8 mouse cellular contexts compared by ENCODE assay signal in the genomic region with DNA sequence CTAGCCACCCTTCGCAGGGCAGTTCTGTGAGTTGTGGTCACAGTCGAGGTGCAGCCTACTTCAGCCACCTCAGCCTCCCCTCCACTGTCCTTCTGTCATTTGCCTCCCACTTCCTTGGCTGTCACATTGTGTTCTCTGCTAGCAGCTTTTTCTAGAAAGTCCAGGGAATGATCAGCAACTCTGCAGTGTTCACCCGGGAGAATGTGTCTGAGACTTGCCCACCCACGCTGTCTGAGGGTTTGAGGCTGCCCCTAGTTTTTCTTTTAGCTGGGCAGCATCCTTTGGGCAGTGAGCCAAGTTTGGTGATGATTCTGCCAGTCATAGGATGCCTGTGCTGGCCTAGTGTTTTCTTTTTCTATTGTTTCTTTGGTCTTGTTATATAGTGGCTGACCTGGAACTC. TPM values are rescaled to one million over a fixed set of nuclear protein-coding genes. Genes with fewer than 3 reads are reported as not detected.
DNase-seq lines count a peak whose midpoint lies in the region; ATAC-seq and TF ChIP-seq lines count a peak whose summit lies in the region.

No protein-coding gene starts in this region.

- no peak for ATAC-seq in hindbrain, embryonic 13.5 days (ENCODE audit: low FRiP score)
- no peak for ATAC-seq in midbrain, embryonic 12.5 days (ENCODE audit: low FRiP score, low read depth)

- H3K9me3 ChIP-seq in hindbrain, embryonic 13.5 days: no peaks in the 10 kb centered on the region
- H3K9me3 ChIP-seq in midbrain, embryonic 12.5 days: no peaks in the 10 kb centered on the region

- peaks cover 54% of the 10 kb centered on the region for H3K4me1 ChIP-seq in cerebellum, adult 2 months (ENCODE audit: control insufficient read depth, insufficient read depth, low read length)
- peaks cover 74% of the 10 kb centered on the region for H3K4me1 ChIP-seq in hindbrain, embryonic 13.5 days (replicated peaks)
- peaks cover 36% of the 10 kb centered on the region for H3K4me1 ChIP-seq in midbrain, embryonic 12.5 days

- H3K9ac ChIP-seq in hindbrain, embryonic 13.5 days: peak overlapping the region; percentile 98
- peak overlapping the region; percentile 98; the same call in 1 of the 2 replicates for H3K9ac ChIP-seq in midbrain, embryonic 12.5 days (replicated peaks)

- H3K4me3 ChIP-seq in cerebellum, adult 2 months (replicated peaks; ENCODE audit: insufficient read depth, low read depth, low read length): peak overlapping the region; percentile 97
- H3K4me3 ChIP-seq in hindbrain, embryonic 13.5 days: peak overlapping the region; percentile 94
- peak overlapping the region; percentile 100; the same call in 1 of the 2 replicates for H3K4me3 ChIP-seq in midbrain, embryonic 12.5 days

- peak overlapping the region; percentile 56 for H3K27ac ChIP-seq in cerebellum, adult 2 months (ENCODE audit: insufficient read depth, low read length)
- H3K27ac ChIP-seq in hindbrain, embryonic 13.5 days: no peak overlapping the region
- H3K27ac ChIP-seq in midbrain, embryonic 12.5 days (replicated peaks): no peak overlapping the region

- H3K4me2 ChIP-seq in hindbrain, embryonic 13.5 days: peak overlapping the region; percentile 98
- peak overlapping the region; percentile 96 for H3K4me2 ChIP-seq in midbrain, embryonic 12.5 days (replicated peaks)

- TF ChIP-seq CTCF in cerebellum, adult 2 months (IDR thresholded peaks at IDR 0.05; ENCODE audit: borderline replicate concordance, insufficient read depth, low read depth, low read length): no peak

- TF ChIP-seq POLR2A in cerebellum, adult 2 months (IDR thresholded peaks at IDR 0.05; ENCODE audit: borderline replicate concordance, insufficient read depth, low read length): no peak

- peak in 1 of 2 experiments; percentile 52 for DNase-seq in cerebellum, adult 2 months
- DNase-seq in cerebellum, adult 11 months: no peak
- peak; percentile 41 for DNase-seq in lung, postnatal 10 days
- no peak for DNase-seq in lung, postnatal 36 days
- no peak for DNase-seq in urinary bladder, postnatal 14 days (ENCODE audit: low spot score)
- no peak for DNase-seq in thymus, postnatal 0 days (ENCODE audit: low spot score)

- no peaks in the 10 kb centered on the region for H3K27me3 ChIP-seq in cerebellum, adult 2 months (ENCODE audit: control insufficient read depth, insufficient read depth, low read length)
- no peaks in the 10 kb centered on the region for H3K27me3 ChIP-seq in hindbrain, embryonic 13.5 days
- no peaks in the 10 kb centered on the region for H3K27me3 ChIP-seq in midbrain, embryonic 12.5 days

- WGBS in cerebellum, adult 2 months: 7% methylated on average over 4 of the region's 4 CpGs
- WGBS in hindbrain, embryonic 13.5 days: 76% methylated on average over 4 of the region's 4 CpGs
- WGBS in midbrain, embryonic 12.5 days: 82% methylated on average over 4 of the region's 4 CpGs

- no peaks in the 10 kb centered on the region for H3K36me3 ChIP-seq in hindbrain, embryonic 13.5 days
- H3K36me3 ChIP-seq in midbrain, embryonic 12.5 days: no peaks in the 10 kb centered on the region

RNA-seq across cellular contexts. Expression of a gene that starts 2.0 kb away (rescaled TPM):
- polyA plus RNA-seq in cerebellum, adult 2 months (2012; rRNA removed): 101 and 115 TPM in 2 replicates
- 18.9 and 19.4 TPM in 2 replicates for polyA plus RNA-seq in hindbrain, embryonic 13.5 days (2015; fragmentation: Nextera tagmentation; extraction: Ambion mirVana)
- polyA plus RNA-seq in midbrain, embryonic 12.5 days (2016; fragmentation: Nextera tagmentation; extraction: Ambion mirVana): 26.9 and 30.8 TPM in 2 replicates
- polyA plus RNA-seq in thymus, postnatal 0 days (2015; fragmentation: Nextera tagmentation; extraction: Ambion mirVana): 10.5 and 15.0 TPM in 2 replicates

RNA-seq across cellular contexts. Expression of a gene that starts 14.9 kb away (rescaled TPM):
- polyA plus RNA-seq in cerebellum, adult 2 months (2012; rRNA removed): 175 and 189 TPM in 2 replicates
- 100 and 101 TPM in 2 replicates for polyA plus RNA-seq in hindbrain, embryonic 13.5 days (2015; fragmentation: Nextera tagmentation; extraction: Ambion mirVana)
- polyA plus RNA-seq in midbrain, embryonic 12.5 days (2016; fragmentation: Nextera tagmentation; extraction: Ambion mirVana): 94.0 and 99.1 TPM in 2 replicates
- polyA plus RNA-seq in thymus, postnatal 0 days (2015; fragmentation: Nextera tagmentation; extraction: Ambion mirVana): 48.0 and 54.8 TPM in 2 replicates

RNA-seq across cellular contexts. Expression of a gene that starts 41.0 kb away (rescaled TPM):
- 52.0 and 66.4 TPM in 2 replicates for polyA plus RNA-seq in cerebellum, adult 2 months (2012; rRNA removed)
- 55.9 and 61.6 TPM in 2 replicates for polyA plus RNA-seq in hindbrain, embryonic 13.5 days (2015; fragmentation: Nextera tagmentation; extraction: Ambion mirVana)
- 68.5 and 70.8 TPM in 2 replicates for polyA plus RNA-seq in midbrain, embryonic 12.5 days (2016; fragmentation: Nextera tagmentation; extraction: Ambion mirVana)
- polyA plus RNA-seq in thymus, postnatal 0 days (2015; fragmentation: Nextera tagmentation; extraction: Ambion mirVana): 62.7 and 80.3 TPM in 2 replicates

RNA-seq across cellular contexts. Expression of a gene that starts 41.5 kb away (rescaled TPM):
- 106 and 122 TPM in 2 replicates for polyA plus RNA-seq in cerebellum, adult 2 months (2012; rRNA removed)
- polyA plus RNA-seq in hindbrain, embryonic 13.5 days (2015; fragmentation: Nextera tagmentation; extraction: Ambion mirVana): 128 and 132 TPM in 2 replicates
- 137 and 148 TPM in 2 replicates for polyA plus RNA-seq in midbrain, embryonic 12.5 days (2016; fragmentation: Nextera tagmentation; extraction: Ambion mirVana)
- 137 and 140 TPM in 2 replicates for polyA plus RNA-seq in thymus, postnatal 0 days (2015; fragmentation: Nextera tagmentation; extraction: Ambion mirVana)

RNA-seq across cellular contexts. Expression of a gene that starts 48.1 kb away (rescaled TPM):
- 3.0 and 4.3 TPM in 2 replicates for polyA plus RNA-seq in cerebellum, adult 2 months (2012; rRNA removed)
- 0.22 TPM in 1 of 2 replicates, not detected in the other for polyA plus RNA-seq in hindbrain, embryonic 13.5 days (2015; fragmentation: Nextera tagmentation; extraction: Ambion mirVana)
- 0.10 TPM in 1 of 2 replicates, not detected in the other for polyA plus RNA-seq in midbrain, embryonic 12.5 days (2016; fragmentation: Nextera tagmentation; extraction: Ambion mirVana)
- 0.08 TPM in 2 replicates for polyA plus RNA-seq in thymus, postnatal 0 days (2015; fragmentation: Nextera tagmentation; extraction: Ambion mirVana)
